Mouse (Mus musculus): ENCODE data around the gene Lep. TPM values are rescaled to one million over a fixed set of nuclear protein-coding genes. Genes with fewer than 3 reads are reported as not detected.

Gene Lep
- not detected in 2 replicates for polyA plus RNA-seq (2015; fragmentation: Nextera tagmentation; extraction: Ambion mirVana)

- Histone ChIP-seq H3K4me2 (replicated peaks; ENCODE audit: low read depth) (no peak within 1 kb of the TSS), H3K36me3 (ENCODE audit: control insufficient read depth, insufficient read depth) (no peaks in the 10 kb centered on the region), H3K27me3 (replicated peaks; ENCODE audit: control insufficient read depth, insufficient read depth, low read length) (no peaks in the 10 kb centered on the region), H3K4me3 (ENCODE audit: low read depth, low read length) (no peak within 1 kb of the TSS), H3K27ac (ENCODE audit: low read depth, low read length) (no peak within 1 kb of the TSS), H3K4me1 (replicated peaks; ENCODE audit: control insufficient read depth, insufficient read depth, low read length) (no peaks in the 10 kb centered on the region), H3K9me3 (ENCODE audit: control insufficient read depth) (no peaks in the 10 kb centered on the region), H3K9ac (ENCODE audit: low read depth, low read length) (no peak within 1 kb of the TSS)
- 69% methylated on average over 28 of the region's 28 CpGs for WGBS
- ATAC-seq, result no peak
- no peak for TF ChIP-seq CTCF (IDR thresholded peaks at IDR 0.05; ENCODE audit: low read depth)
Observed at GRCm38 (mm10) chr6:29059846-29060685, at the start of gene Lep. Lep (plus strand) TSS chr6:29060220.

- WGBS, result 90% methylated on average over 5 of the region's 5 CpGs
- Histone ChIP-seq H3K36me3 (ENCODE audit: control insufficient read depth, insufficient read depth) (no peaks in the 10 kb centered on the region), H3K9ac (ENCODE audit: low read depth, low read length) (no peak overlapping the region), H3K9me3 (ENCODE audit: control insufficient read depth) (no peaks in the 10 kb centered on the region), H3K4me2 (replicated peaks; ENCODE audit: low read depth) (no peak overlapping the region), H3K27me3 (replicated peaks; ENCODE audit: control insufficient read depth, insufficient read depth, low read length) (no peaks in the 10 kb centered on the region), H3K27ac (ENCODE audit: low read depth, low read length) (no peak overlapping the region), H3K4me3 (ENCODE audit: low read depth, low read length) (no peak overlapping the region), H3K4me1 (replicated peaks; ENCODE audit: control insufficient read depth, insufficient read depth, low read length) (no peaks in the 10 kb centered on the region)
- no peak for TF ChIP-seq CTCF (IDR thresholded peaks at IDR 0.05; ENCODE audit: low read depth)
- ATAC-seq, result no peak
Observed at GRCm38 (mm10) chr6:29011651-29012050, 48.4 kb upstream of the Lep start.

GRCm38 (mm10) chr6:29013216-29013615, 46.8 kb upstream of the Lep start:
- no peak for TF ChIP-seq CTCF (IDR thresholded peaks at IDR 0.05; ENCODE audit: low read depth)
- H3K36me3 ChIP-seq (ENCODE audit: control insufficient read depth, insufficient read depth), result no peaks in the 10 kb centered on the region

GRCm38 (mm10) chr6:29016891-29017412, 43.1 kb upstream of the Lep start:
- Histone ChIP-seq H3K4me1 (replicated peaks; ENCODE audit: control insufficient read depth, insufficient read depth, low read length) (no peaks in the 10 kb centered on the region), H3K36me3 (ENCODE audit: control insufficient read depth, insufficient read depth) (no peaks in the 10 kb centered on the region), H3K4me2 (replicated peaks; ENCODE audit: low read depth) (no peak overlapping the region), H3K27ac (ENCODE audit: low read depth, low read length) (no peak overlapping the region), H3K27me3 (replicated peaks; ENCODE audit: control insufficient read depth, insufficient read depth, low read length) (no peaks in the 10 kb centered on the region; the same call in 1 of the 2 replicates), H3K4me3 (ENCODE audit: low read depth, low read length) (no peak overlapping the region), H3K9me3 (ENCODE audit: control insufficient read depth) (no peaks in the 10 kb centered on the region), H3K9ac (ENCODE audit: low read depth, low read length) (no peak overlapping the region)
- 3% methylated on average over 16 of the region's 16 CpGs for WGBS
- no peak for ATAC-seq
- TF ChIP-seq CTCF (IDR thresholded peaks at IDR 0.05; ENCODE audit: low read depth), result no peak

More at GRCm38 (mm10) chr6:29013216-29013615, 46.8 kb upstream of the Lep start:
- Histone ChIP-seq H3K4me1 (replicated peaks; ENCODE audit: control insufficient read depth, insufficient read depth, low read length) (no peaks in the 10 kb centered on the region), H3K9ac (ENCODE audit: low read depth, low read length) (no peak overlapping the region), H3K27me3 (replicated peaks; ENCODE audit: control insufficient read depth, insufficient read depth, low read length) (no peaks in the 10 kb centered on the region), H3K9me3 (ENCODE audit: control insufficient read depth) (no peaks in the 10 kb centered on the region), H3K4me3 (ENCODE audit: low read depth, low read length) (no peak overlapping the region), H3K27ac (ENCODE audit: low read depth, low read length) (no peak overlapping the region), H3K4me2 (replicated peaks; ENCODE audit: low read depth) (no peak overlapping the region)
- ATAC-seq, result no peak
- 92% methylated on average over 6 of the region's 6 CpGs for WGBS

- TF ChIP-seq CTCF (IDR thresholded peaks at IDR 0.05; ENCODE audit: low read depth), result no peak
- H3K9me3 ChIP-seq (ENCODE audit: control insufficient read depth), result no peaks in the 10 kb centered on the region
- ATAC-seq, result no peak
- H3K36me3 ChIP-seq (ENCODE audit: control insufficient read depth, insufficient read depth), result no peaks in the 10 kb centered on the region
- H3K9ac ChIP-seq (ENCODE audit: low read depth, low read length), result no peak overlapping the region
- H3K4me2 ChIP-seq (replicated peaks; ENCODE audit: low read depth), result no peak overlapping the region
- H3K4me1 ChIP-seq (replicated peaks; ENCODE audit: control insufficient read depth, insufficient read depth, low read length), result no peaks in the 10 kb centered on the region
- no peak overlapping the region for H3K4me3 ChIP-seq (ENCODE audit: low read depth, low read length)
- WGBS, result 65% methylated on average over 18 of the region's 18 CpGs
- H3K27me3 ChIP-seq (replicated peaks; ENCODE audit: control insufficient read depth, insufficient read depth, low read length), result no peaks in the 10 kb centered on the region; the same call in 1 of the 2 replicates
- no peak overlapping the region for H3K27ac ChIP-seq (ENCODE audit: low read depth, low read length)
Observed at GRCm38 (mm10) chr6:29019756-29020720, 40.0 kb upstream of the Lep start.

GRCm38 (mm10) chr6:29020937-29021336, 39.1 kb upstream of the Lep start:
- Histone ChIP-seq H3K36me3 (ENCODE audit: control insufficient read depth, insufficient read depth) (no peaks in the 10 kb centered on the region), H3K9ac (ENCODE audit: low read depth, low read length) (no peak overlapping the region), H3K9me3 (ENCODE audit: control insufficient read depth) (no peaks in the 10 kb centered on the region), H3K27ac (ENCODE audit: low read depth, low read length) (no peak overlapping the region), H3K4me1 (replicated peaks; ENCODE audit: control insufficient read depth, insufficient read depth, low read length) (no peaks in the 10 kb centered on the region), H3K4me3 (ENCODE audit: low read depth, low read length) (no peak overlapping the region), H3K4me2 (replicated peaks; ENCODE audit: low read depth) (no peak overlapping the region), H3K27me3 (replicated peaks; ENCODE audit: control insufficient read depth, insufficient read depth, low read length) (no peaks in the 10 kb centered on the region; the same call in 1 of the 2 replicates)
- WGBS, result 63% methylated on average over 5 of the region's 5 CpGs
- TF ChIP-seq CTCF (IDR thresholded peaks at IDR 0.05; ENCODE audit: low read depth), result no peak
- no peak for ATAC-seq
